Mouse (Mus musculus): Measurements from ENCODE around the gene Tns2.
"Not testable (repeated sequence)": the region's sequence is repeated elsewhere in the genome, so short reads cannot be mapped to it uniquely, and the experiment has no call there.

Tns2 gene

DNA sequence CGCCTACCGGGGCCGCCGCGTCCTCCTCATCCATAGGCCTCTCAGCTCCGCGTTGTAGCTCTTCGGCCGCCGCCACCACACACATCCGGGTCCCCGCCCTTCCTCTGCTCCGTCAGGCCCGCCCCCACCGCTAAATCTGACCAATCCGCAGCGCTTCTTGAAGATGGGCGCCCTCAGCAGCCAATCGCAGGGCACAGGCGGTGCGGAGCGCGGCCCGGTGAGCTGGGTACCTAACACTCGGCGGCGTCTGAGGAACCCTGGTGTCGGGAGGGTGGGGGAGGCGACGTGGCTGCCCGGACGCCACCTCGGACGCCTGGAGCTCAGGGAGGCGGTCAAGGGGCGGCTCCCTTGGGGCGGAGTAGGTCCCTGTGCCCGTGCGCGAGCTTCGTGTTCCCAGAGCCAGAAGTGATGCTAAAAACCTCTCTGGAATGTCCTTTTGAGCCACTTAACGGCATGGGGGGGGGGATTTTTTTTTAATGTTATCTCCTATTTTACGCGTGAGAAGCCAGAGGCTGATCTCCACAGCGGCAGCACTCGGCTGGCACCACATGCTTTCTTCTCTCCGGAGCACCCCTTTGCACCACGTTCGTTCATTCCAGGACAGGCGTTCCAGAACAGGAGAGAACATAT lies 36.0 kb downstream of the Tns2 start, which contains the start of gene Spryd3:
TSS of gene Spryd3 (minus strand) at position 106 of the 630 bp plus-strand sequence.
- in situ Hi-C loops (cut with MboI): no loop called here

DNA sequence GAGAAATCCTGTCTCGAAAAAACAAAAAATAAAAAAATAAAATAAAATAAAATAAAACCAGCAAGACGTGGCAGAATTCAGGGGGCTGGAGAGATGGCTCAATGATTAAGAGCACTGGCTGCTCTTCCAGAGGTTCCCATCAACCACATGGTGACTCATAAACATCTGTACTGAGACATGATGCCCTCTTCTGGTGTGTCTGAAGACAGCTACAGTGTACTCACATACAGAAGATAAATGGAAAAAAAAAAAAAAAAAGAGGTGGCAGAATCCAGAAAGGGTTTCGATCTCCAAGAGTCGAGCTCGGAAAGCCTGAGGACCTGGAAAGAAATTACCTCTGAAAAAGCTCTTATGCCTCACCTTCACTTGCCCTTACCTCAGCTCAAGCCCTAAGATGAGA lies 40.9 kb downstream of the Tns2 start:
- in situ Hi-C loops (cut with MboI): no loop called here

GRCm38 (mm10) chr15:102142914-102143912 lies 43.0 kb downstream of the Tns2 start:
- in situ Hi-C loops (cut with MboI): no loop called here

- in situ Hi-C loops (cut with MboI): no loop called here
Observed at GRCm38 (mm10) chr15:102144274-102144711, 44.1 kb downstream of the Tns2 start, which contains the start of gene Igfbp6. TSS of gene Igfbp6 (plus strand) at chr15:102144362.

- in situ Hi-C loops (cut with MboI): no loop called here
Observed at GRCm38 (mm10) chr15:102144726-102145125, 44.5 kb downstream of the Tns2 start.

DNA sequence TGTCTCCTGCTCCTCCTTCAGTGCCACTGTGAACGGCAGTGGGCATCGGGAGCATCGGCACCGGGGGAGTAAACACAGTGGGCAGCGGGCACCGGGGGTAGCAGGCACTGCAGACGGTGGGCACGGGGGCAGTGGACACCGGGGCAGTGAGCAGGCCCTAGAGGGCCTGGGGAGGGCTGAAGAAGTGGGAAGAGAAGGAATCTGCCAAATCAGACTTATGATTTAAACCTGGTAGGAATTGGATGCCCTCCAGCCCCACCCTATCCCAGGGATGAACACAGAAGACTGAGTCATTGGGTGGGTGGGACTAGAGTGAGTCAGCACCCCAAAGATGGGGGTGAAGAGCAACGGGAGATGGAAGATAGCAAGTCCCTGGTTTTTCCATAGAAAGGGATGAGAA lies 45.1 kb downstream of the Tns2 start:
- in situ Hi-C loops (cut with MboI): no loop called here

GRCm38 (mm10) chr15:102146089-102146488 lies 45.9 kb downstream of the Tns2 start:
- in situ Hi-C loops (cut with MboI): no loop called here

DNA sequence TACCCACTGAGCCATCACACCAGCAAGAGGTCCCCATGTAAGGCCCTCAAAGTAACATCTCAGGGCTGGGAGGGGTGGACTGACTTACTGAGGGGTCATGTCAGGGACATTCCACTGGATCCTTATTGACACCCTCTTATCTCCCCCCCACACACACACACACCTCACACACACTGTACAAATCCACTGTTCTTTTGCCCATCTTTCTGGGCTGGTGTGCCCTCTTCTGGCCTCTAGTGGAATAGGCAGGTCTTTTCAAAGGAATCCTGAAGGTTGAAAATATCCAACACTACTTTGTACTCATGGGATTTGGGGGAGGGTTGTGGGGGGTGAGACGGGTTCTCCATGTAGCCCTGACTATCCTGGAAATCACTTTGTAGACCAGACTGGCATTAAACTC lies 46.7 kb downstream of the Tns2 start:
- in situ Hi-C loops (cut with MboI): no loop called here

GRCm38 (mm10) chr15:102147674-102148402 lies 47.6 kb downstream of the Tns2 start:
- in situ Hi-C loops (cut with MboI): no loop called here

GRCm38 (mm10) chr15:102149561-102149960 lies 49.3 kb downstream of the Tns2 start:
- in situ Hi-C loops (cut with MboI): no loop called here

- in situ Hi-C loops (cut with MboI): no loop called here
Observed at GRCm38 (mm10) chr15:102150301-102151135, 50.3 kb downstream of the Tns2 start, which contains the start of gene Soat2. TSS of gene Soat2 (plus strand) at chr15:102150526.

DNA sequence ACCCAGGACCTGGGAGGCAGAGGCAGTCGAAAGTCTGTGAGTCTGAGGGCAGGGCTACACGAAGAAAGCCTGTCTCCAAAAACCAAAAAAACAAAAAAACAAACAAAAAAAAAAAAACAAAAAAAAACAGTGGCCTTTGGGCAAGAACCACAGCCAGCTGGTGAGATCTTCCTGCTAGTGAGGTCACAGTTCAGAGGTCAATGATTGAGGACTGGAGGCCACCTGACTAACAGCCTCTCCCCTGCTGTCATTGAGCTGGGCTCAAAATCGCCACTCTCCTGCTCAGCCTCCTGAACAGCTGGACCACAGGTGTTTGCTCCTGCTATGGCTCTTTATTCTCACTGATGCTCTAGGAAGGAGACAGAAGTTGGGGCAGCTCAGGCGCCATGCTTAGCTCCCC lies 52.4 kb downstream of the Tns2 start:
- in situ Hi-C loops (cut with MboI): no loop called here

DNA sequence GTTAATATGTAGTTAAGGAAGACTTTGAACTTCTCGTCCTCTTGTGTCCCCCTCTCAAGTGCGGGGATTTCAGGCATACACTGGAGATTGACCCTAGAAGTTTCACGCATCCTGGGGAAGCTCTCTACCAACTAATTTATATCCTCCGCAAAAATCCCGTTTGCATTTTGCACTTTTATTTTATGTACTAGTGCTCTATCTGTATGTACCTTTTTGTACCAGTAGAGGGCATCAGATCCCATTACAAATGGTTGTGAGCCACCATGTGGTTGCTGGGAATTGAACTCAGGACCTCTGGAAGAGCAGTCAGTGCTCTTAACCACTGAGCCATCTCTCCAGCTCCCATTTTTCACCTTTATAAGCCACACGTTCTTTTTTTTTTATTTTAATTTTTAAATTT lies 54.8 kb downstream of the Tns2 start:
- in situ Hi-C loops (cut with MboI): not testable (repeated sequence)

DNA sequence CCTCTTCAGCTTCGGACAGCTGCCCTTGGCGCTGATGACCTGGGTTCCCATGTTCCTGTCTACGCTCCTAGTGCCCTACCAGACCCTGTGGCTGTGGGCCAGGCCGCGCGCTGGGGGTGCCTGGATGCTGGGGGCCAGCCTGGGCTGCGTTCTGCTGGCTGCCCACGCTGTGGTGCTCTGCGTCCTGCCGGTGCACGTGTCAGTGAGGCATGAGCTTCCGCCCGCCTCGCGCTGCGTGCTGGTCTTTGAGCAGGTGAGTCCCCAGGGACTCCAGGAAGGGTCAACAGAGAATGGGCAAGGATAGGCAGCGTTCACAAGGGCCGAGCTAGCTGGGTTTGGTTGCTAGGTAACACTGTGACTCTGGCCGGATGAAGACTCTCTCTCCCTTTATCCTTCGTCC lies 56.6 kb downstream of the Tns2 start:
- in situ Hi-C loops (cut with MboI): no loop called here

- in situ Hi-C loops (cut with MboI): no loop called here
Observed at GRCm38 (mm10) chr15:102160415-102161060, 60.3 kb downstream of the Tns2 start.

GRCm38 (mm10) chr15:102163900-102164693 lies 63.9 kb downstream of the Tns2 start:
- in situ Hi-C loops (cut with MboI): no loop called here

GRCm38 (mm10) chr15:102165468-102166100 lies 65.4 kb downstream of the Tns2 start:
- in situ Hi-C loops (cut with MboI): no loop called here

All from mature B cell (primary cell).